Mouse (Mus musculus): ENCODE measurements at regions not wholly inside any gene's neighbourhood (a gene's known extent, or its start where the extent isn't known, plus 50 kb on each side); places are given as distances from the start of the nearest gene placed in this dataset.

- DNase-seq: no peak
Observed at GRCm38 (mm10) chr10:111111020-111111419, 53.5 kb upstream of the Osbpl8 start.

GRCm38 (mm10) chr10:111108658-111109633 lies 55.6 kb upstream of the Osbpl8 start:
- peak; percentile 31 for DNase-seq

GRCm38 (mm10) chr10:111107852-111108251 lies 56.7 kb upstream of the Osbpl8 start:
- no peak for DNase-seq

- DNase-seq: peak; percentile 13
Observed at GRCm38 (mm10) chr10:111107387-111107786, 57.2 kb upstream of the Osbpl8 start.

GRCm38 (mm10) chr10:111106411-111106810 lies 58.1 kb upstream of the Osbpl8 start:
- no peak for DNase-seq

GRCm38 (mm10) chr10:111105662-111106061 lies 58.9 kb upstream of the Osbpl8 start:
- no peak for DNase-seq

- no peak for DNase-seq
Observed at GRCm38 (mm10) chr10:111103512-111103911, 61.0 kb upstream of the Osbpl8 start.

GRCm38 (mm10) chr10:111103086-111103485 lies 61.5 kb upstream of the Osbpl8 start:
- no peak for DNase-seq

- DNase-seq: no peak
Observed at GRCm38 (mm10) chr10:111101901-111102761, 62.4 kb upstream of the Osbpl8 start.

- peak; percentile 60 for DNase-seq
Observed at GRCm38 (mm10) chr10:111099812-111100464, 64.6 kb upstream of the Osbpl8 start.

GRCm38 (mm10) chr10:111099059-111099811 lies 65.3 kb upstream of the Osbpl8 start:
- no peak for DNase-seq

- DNase-seq: no peak
Observed at GRCm38 (mm10) chr10:111097245-111097644, 67.3 kb upstream of the Osbpl8 start.

GRCm38 (mm10) chr10:111096811-111097210 lies 67.7 kb upstream of the Osbpl8 start:
- DNase-seq: no peak

- no peak for DNase-seq
Observed at GRCm38 (mm10) chr10:111094405-111094804, 70.1 kb upstream of the Osbpl8 start.

- no peak for DNase-seq
Observed at GRCm38 (mm10) chr10:111089382-111089781, 75.2 kb upstream of the Osbpl8 start.

GRCm38 (mm10) chr10:111085561-111085960 lies 75.6 kb upstream of the Zdhhc17 start:
- no peak for DNase-seq

GRCm38 (mm10) chr10:111084267-111084780 lies 74.4 kb upstream of the Zdhhc17 start:
- no peak for DNase-seq

- no peak for DNase-seq
Observed at GRCm38 (mm10) chr10:111083861-111084260, 73.9 kb upstream of the Zdhhc17 start.

- DNase-seq: no peak
Observed at GRCm38 (mm10) chr10:111083338-111083737, 73.4 kb upstream of the Zdhhc17 start.

GRCm38 (mm10) chr10:111080322-111080721 lies 70.4 kb upstream of the Zdhhc17 start:
- DNase-seq: no peak

- DNase-seq: no peak
Observed at GRCm38 (mm10) chr10:111079051-111079450, 69.1 kb upstream of the Zdhhc17 start.

- DNase-seq: no peak
Observed at GRCm38 (mm10) chr10:111077632-111078031, 67.7 kb upstream of the Zdhhc17 start.
